Mouse (Mus musculus) ES-E14 (cell line): ENCODE results near the gene Tvp23a.

Experiments used
- HCFC1 ChIP-seq: IDR thresholded peaks from 2 replicates; pipeline ENCODE4 v1.6.1; 2012; ENCODE audit warnings: low read length, inconsistent platforms, borderline replicate concordance; ENCODE audit not compliant: insufficient read depth
- MAFK ChIP-seq: IDR thresholded peaks from 2 replicates; pipeline ENCODE4 v1.6.1; 2014; ENCODE audit warnings: mild to moderate bottlenecking, low read depth, low read length, inconsistent platforms; ENCODE audit not compliant: insufficient read depth

DNA sequence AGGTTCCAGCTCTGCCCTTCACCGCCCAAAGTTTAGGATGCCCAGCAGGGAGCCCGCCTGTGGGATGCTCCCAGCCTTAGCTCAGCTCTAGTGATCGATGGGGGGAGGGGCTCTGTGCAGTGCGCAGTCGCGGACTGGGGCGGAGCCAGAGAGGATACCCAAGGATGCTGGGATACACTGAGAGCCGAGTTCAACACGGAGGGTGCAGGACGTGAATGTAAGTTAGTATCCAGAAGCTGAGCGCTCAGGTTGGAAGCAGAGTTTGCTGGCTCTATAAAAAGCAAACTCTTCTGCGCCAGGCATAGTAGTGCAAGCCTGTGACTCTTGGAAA, at the start of gene Tvp23a:
- TF ChIP-seq HCFC1 (no peak), MAFK (no peak)
